Mouse (Mus musculus) thymus, postnatal 4 days (tissue): ENCODE measurements around the gene Bbof1.

Source experiments
- DNase-seq: peaks from one replicate; pipeline ENCODE4 v3.0.0; 2021

The Bbof1 gene

GRCm38 (mm10) chr12:84481251-84481650 is 72.4 kb downstream of the Bbof1 start:
- no peak for DNase-seq

- no peak for DNase-seq
These were observed 74.1 kb downstream of the Bbof1 start for GRCm38 (mm10) chr12:84482778-84483585.

DNA sequence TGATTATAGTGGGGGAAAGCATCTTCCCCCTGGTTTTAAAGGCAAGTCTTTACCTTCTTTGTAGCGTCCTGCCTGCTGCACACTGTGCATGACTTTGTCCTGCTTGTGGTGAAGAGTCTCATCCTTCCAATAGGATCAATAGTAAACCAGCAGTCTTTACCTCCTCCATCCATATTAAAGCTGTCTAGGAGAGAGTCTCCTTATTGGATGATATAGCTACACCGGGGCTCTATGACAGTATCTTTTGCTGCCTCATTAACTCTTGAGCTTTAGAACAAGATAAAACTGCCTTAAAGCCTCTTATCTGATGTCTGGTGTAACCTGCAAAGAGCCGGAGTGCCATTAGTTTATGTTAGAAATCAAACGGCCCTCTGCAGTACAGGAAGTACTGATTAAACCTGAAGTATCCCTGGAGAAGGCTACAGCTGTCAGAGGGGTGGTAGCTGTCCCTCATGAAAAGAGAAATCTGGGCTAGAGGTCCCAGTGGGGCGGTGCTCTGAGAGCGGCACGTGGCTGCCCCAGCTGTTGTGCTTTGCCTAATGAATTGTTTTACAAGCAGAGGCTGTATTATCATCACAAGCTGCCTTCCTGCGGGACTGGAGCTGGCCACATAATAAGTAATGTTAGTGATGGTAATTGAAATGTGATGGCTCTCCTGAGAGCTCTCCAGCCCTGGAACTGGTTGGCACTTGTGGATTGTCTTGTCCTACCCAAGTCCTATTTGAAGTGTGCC is 78.6 kb downstream of the Bbof1 start:
- no peak for DNase-seq
